Mouse (Mus musculus): ENCODE data around the gene Dennd6a. TPM values are rescaled to one million over a fixed set of nuclear protein-coding genes. Genes with fewer than 3 reads are reported as not detected.
"Not testable (repeated sequence)": the region's sequence is repeated elsewhere in the genome, so short reads cannot be mapped to it uniquely, and the experiment has no call there.

The Dennd6a gene
- total RNA-seq, 1 experiment, result 19.9 TPM

DNA sequence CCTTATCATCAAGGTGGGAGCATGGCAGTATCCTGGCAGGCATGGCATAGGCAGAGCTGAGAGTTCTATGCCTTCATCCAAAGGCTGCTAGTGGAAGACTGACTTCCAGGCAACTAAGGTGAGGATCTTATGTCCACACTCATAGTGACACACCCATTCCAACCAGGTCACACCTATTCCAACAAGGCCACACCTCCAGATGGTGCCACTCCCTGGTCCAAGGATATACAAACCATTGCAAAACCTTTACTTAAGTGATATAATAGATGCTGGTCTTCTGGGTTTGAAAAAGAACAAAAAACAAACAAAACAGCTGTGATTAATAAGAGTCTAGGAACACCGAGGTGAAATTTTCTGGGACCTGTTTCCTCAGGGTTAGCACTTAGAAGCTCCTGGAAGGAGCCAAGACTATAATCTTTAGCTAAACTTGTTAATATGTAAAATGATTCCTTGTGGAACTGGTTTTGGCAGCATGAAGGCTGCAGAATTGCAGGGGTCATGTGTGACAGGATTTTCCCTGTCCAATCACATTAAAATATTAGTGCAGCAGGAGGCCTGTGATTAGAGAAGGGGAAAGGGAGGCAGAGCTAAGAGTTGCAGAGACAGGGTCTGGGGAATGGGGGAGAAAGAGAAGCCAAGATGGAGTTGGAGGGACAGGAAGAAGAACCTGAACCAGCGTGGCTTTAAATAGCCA lies 101.0 kb downstream of the Dennd6a start:
- DNase-seq (ENCODE audit: low read depth, low spot score); in situ Hi-C loops (cut with MboI; ENCODE audit: low sequenced_read_pairs in 2 of 2, unreplicated experiment in 2 of 2); H3K9ac ChIP-seq (ENCODE audit: insufficient read depth, low read depth, low read length, poor library complexity, severe bottlenecking); H3K36me3 ChIP-seq (ENCODE audit: control insufficient read depth, insufficient read depth, low read length, poor library complexity, severe bottlenecking); H3K27ac ChIP-seq (ENCODE audit: insufficient read depth, low read depth, low read length, poor library complexity, severe bottlenecking); H3K4me1 ChIP-seq (ENCODE audit: control insufficient read depth in 2 of 2, insufficient read depth in 2 of 2, low read length in 2 of 2, poor library complexity in 1 of 2); H3K4me3 ChIP-seq (ENCODE audit: insufficient read depth in 1 of 2, low read depth in 1 of 2, low read length in 2 of 2, poor library complexity in 1 of 2, severe bottlenecking in 1 of 2); H3K9me3 ChIP-seq (ENCODE audit: control insufficient read depth, insufficient read depth, low read depth, low read length): not testable (repeated sequence)

DNA sequence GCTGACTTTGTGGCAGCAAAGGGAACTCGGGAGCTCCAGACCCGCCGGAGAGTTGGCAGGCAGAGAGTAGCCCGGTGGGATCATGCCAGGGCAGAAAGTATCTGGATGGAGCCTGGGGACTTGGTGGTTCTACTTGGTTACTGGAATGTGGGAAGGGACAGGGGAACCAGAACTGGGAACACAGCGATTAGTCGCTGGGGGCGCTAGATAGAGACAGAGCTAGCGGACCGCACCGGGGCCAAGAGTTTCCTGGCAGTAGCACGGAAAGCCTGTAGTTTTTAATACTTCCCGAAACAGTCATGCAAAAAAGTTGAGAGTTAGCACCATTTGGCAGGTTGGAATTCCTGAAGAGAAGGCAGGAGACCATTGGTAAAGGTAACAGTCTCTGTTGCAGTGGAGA lies 101.7 kb downstream of the Dennd6a start:
- H3K36me3 ChIP-seq (ENCODE audit: control insufficient read depth, insufficient read depth, low read length, poor library complexity, severe bottlenecking), result no peaks in the 10 kb centered on the region
- peak overlapping the region in 1 of 2 experiments; percentile 63; a peak in 2 of 4 replicates for H3K4me3 ChIP-seq (ENCODE audit: insufficient read depth in 1 of 2, low read depth in 1 of 2, low read length in 2 of 2, poor library complexity in 1 of 2, severe bottlenecking in 1 of 2)
- DNase-seq (ENCODE audit: low read depth, low spot score), result peak; percentile 59
- peaks cover 3 to 7% of the 10 kb centered on the region in 2 experiments; a peak in 2 of 4 replicates for H3K4me1 ChIP-seq (ENCODE audit: control insufficient read depth in 2 of 2, insufficient read depth in 2 of 2, low read length in 2 of 2, poor library complexity in 1 of 2)
- H3K9me3 ChIP-seq (ENCODE audit: control insufficient read depth, insufficient read depth, low read depth, low read length), result no peaks in the 10 kb centered on the region
- no peak for TF ChIP-seq HCFC1 (IDR thresholded peaks at IDR 0.05; ENCODE audit: borderline replicate concordance, insufficient read depth, low read length)
- TF ChIP-seq ZNF384 (IDR thresholded peaks at IDR 0.05; ENCODE audit: low read depth, low read length), result 0 out of 2 replicates have a peak, but pooled peaks have one; percentile 26
- TF ChIP-seq CHD2 (IDR thresholded peaks at IDR 0.05; ENCODE audit: low read depth, low read length), result no peak
- TF ChIP-seq ZC3H11A (IDR thresholded peaks at IDR 0.05; ENCODE audit: borderline replicate concordance, low read depth, low read length), result 0 out of 2 replicates have a peak, but pooled peaks have one; percentile 4
- TF ChIP-seq MAFK (IDR thresholded peaks at IDR 0.05; ENCODE audit: insufficient read depth, low read depth, low read length), result no peak
- H3K27ac ChIP-seq (ENCODE audit: insufficient read depth, low read depth, low read length, poor library complexity, severe bottlenecking), result no peak overlapping the region
- H3K9ac ChIP-seq (ENCODE audit: insufficient read depth, low read depth, low read length, poor library complexity, severe bottlenecking), result no peak overlapping the region
- in situ Hi-C loops (cut with MboI; ENCODE audit: low sequenced_read_pairs in 2 of 2, unreplicated experiment in 2 of 2), result no loop called here

DNA sequence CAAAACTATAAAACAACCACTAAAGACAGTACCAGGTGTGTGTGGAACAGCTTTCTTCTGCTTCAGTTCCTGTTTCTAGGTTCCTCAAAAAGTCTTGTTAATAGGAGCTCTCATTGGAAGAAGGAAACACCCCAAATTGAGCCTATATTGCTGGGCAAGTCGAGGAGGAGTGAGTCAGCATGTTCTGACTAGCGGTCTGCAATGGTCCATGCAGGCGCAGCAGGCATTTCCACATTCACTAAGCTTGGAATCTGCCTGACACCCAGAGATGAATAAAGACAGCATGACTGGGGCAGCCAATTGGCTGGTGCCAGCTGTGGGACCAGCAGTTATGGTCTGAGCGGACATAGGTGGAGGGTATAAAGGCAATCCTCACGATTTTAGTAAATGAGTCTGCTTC lies 102.1 kb downstream of the Dennd6a start:
- Histone ChIP-seq H3K36me3 (ENCODE audit: control insufficient read depth, insufficient read depth, low read length, poor library complexity, severe bottlenecking) (no peaks in the 10 kb centered on the region), H3K9ac (ENCODE audit: insufficient read depth, low read depth, low read length, poor library complexity, severe bottlenecking) (no peak overlapping the region), H3K4me3 (ENCODE audit: insufficient read depth in 1 of 2, low read depth in 1 of 2, low read length in 2 of 2, poor library complexity in 1 of 2, severe bottlenecking in 1 of 2) (peak overlapping the region in 1 of 2 experiments; percentile 63; a peak in 2 of 4 replicates), H3K4me1 (ENCODE audit: control insufficient read depth in 2 of 2, insufficient read depth in 2 of 2, low read length in 2 of 2, poor library complexity in 1 of 2) (peaks cover 3 to 5% of the 10 kb centered on the region in 2 experiments; a peak in 2 of 4 replicates), H3K9me3 (ENCODE audit: control insufficient read depth, insufficient read depth, low read depth, low read length) (no peaks in the 10 kb centered on the region), H3K27ac (ENCODE audit: insufficient read depth, low read depth, low read length, poor library complexity, severe bottlenecking) (no peak overlapping the region)
- DNase-seq (ENCODE audit: low read depth, low spot score), result no peak
- TF ChIP-seq ZC3H11A (IDR thresholded peaks at IDR 0.05; ENCODE audit: borderline replicate concordance, low read depth, low read length) (no peak), HCFC1 (IDR thresholded peaks at IDR 0.05; ENCODE audit: borderline replicate concordance, insufficient read depth, low read length) (no peak), MAFK (IDR thresholded peaks at IDR 0.05; ENCODE audit: insufficient read depth, low read depth, low read length) (peak; percentile 60), CHD2 (IDR thresholded peaks at IDR 0.05; ENCODE audit: low read depth, low read length) (no peak)
- in situ Hi-C loops (cut with MboI; ENCODE audit: low sequenced_read_pairs in 2 of 2, unreplicated experiment in 2 of 2), result no loop called here

Other genes starting within 250 kb of the Dennd6a start
- gene Slmap, start 38.9 kb upstream of the Dennd6a start, total RNA-seq (2012; rRNA removed), result 45.0 and 45.2 TPM in 2 replicates
- 51.1 and 80.5 TPM in 2 replicates for gene Arf4, start 64.2 kb downstream of the Dennd6a start, total RNA-seq (2012; rRNA removed)
- 9.8 and 12.0 TPM in 2 replicates for gene Pde12, start 96.0 kb downstream of the Dennd6a start, total RNA-seq (2012; rRNA removed)
- 0.11 and 0.13 TPM in 2 replicates for gene Dnah12, start 119.4 kb downstream of the Dennd6a start, total RNA-seq (2012; rRNA removed)

Data from ES-E14 (cell line).